Mouse (Mus musculus) intestine, embryonic 14.5 days (tissue): Measurements from ENCODE around the gene Slc25a38. TPM values are rescaled to one million over a fixed set of nuclear protein-coding genes. Genes with fewer than 3 reads are reported as not detected.

Experiments used
- ATAC-seq: fragments of 200-750 bp; cut with Nextera tagmentation; replicated peaks from 2 replicates; pipeline ENCODE4 v1.8.0; 2017; ENCODE audit warnings: low read depth, moderate number of reproducible peaks, moderate TSS enrichment, moderate library complexity; ENCODE audit not compliant: low FRiP score, low TSS enrichment
- DNase-seq: peaks from one replicate; pipeline ENCODE4 v3.0.0-alpha.2; 2018; ENCODE audit warnings: low spot score
- H3K27ac ChIP-seq: fragments of 300-500 bp; sonication (generic); 2 replicates; pipeline ENCODE4 v1.5.1; 2014; ENCODE audit warnings: low read depth, mild to moderate bottlenecking, control low read depth
- H3K27me3 ChIP-seq: fragments of 300-500 bp; sonication (generic); replicated peaks from 2 replicates; pipeline ENCODE4 v1.6.1; 2014; ENCODE audit warnings: low read length, control low read depth; ENCODE audit not compliant: control insufficient read depth, insufficient read depth
- H3K36me3 ChIP-seq: fragments of 300-500 bp; sonication (generic); 2 replicates; pipeline ENCODE4 v1.6.1; 2014; ENCODE audit warnings: low read length, control low read depth; ENCODE audit not compliant: control insufficient read depth, insufficient read depth
- H3K4me1 ChIP-seq: fragments of 300-500 bp; sonication (generic); replicated peaks from 2 replicates; pipeline ENCODE4 v1.6.1; 2014; ENCODE audit warnings: low read length, control low read depth, mixed read lengths; ENCODE audit not compliant: control insufficient read depth, insufficient read depth
- H3K4me2 ChIP-seq: fragments of 300-500 bp; sonication (generic); 2 replicates; pipeline ENCODE4 v1.6.1; 2014; ENCODE audit warnings: low read length
- H3K4me3 ChIP-seq: fragments of 300-500 bp; sonication (generic); 2 replicates; pipeline ENCODE4 v1.5.1; 2014; ENCODE audit warnings: low read depth, low read length, control low read depth, mixed read lengths
- H3K9ac ChIP-seq: fragments of 300-500 bp; sonication (generic); 2 replicates; pipeline ENCODE4 v1.6.1; 2014; ENCODE audit warnings: mild to moderate bottlenecking, low read length
- H3K9me3 ChIP-seq: fragments of 300-500 bp; sonication (generic); 2 replicates; pipeline ENCODE4 v1.6.1; 2016; ENCODE audit warnings: low read length, control low read depth; ENCODE audit not compliant: control insufficient read depth
- WGBS: fragments of 180-500 bp; shearing (Covaris S2); extraction: QIAGEN DNeasy Blood & Tissue Kit; methylation state at CpG from one replicate; pipeline ENCODE4 v1.1.7; 2014; 5-methylcytosine and 5-hydroxymethylcytosine counted together
- polyA plus RNA-seq: library from polyadenylated mRNA; unstranded; fragments of >200 nt; fragmentation: Nextera tagmentation; extraction: Ambion mirVana; gene quantifications from 2 replicates; pipeline ENCODE4 v1.2.1, GENCODE M21; 2014

The Slc25a38 gene
- polyA plus RNA-seq, 1 experiment from 2014 or later: 25.8 TPM

DNA sequence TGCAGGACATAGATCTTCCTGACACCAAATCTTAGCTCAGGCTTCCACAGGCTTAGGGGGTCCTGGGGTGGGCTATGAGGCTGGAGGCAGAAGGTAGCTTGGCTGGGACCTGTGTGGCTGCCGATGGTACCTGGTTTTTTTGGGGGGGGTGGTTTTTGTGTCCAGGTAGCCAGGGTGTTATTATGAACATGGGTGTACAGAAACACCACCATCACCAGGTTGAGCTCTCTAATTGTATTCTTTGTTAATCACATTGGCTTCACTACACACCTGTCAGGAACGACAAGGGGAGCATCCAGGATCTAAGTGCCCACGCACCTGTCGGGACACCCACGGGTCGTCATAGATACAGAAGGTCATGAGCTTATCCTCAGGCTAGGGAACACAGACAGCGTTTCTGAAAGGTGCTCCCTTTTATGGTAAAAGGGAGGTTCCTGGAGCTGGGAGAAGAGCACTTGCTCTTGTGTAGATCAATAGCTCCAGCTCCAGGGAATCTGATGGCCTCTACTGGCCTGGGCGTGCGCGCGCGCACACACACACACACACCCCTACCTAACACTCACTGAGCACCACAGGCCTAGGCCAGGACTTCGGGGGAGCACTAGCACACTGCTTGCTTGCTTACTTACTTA lies 24.5 kb downstream of the Slc25a38 start:
- Histone ChIP-seq H3K4me2 (no peak overlapping the region), H3K4me3 (no peak overlapping the region), H3K27ac (no peak overlapping the region), H3K9ac (no peak overlapping the region), H3K9me3 (no peaks in the 10 kb centered on the region), H3K27me3 (no peaks in the 10 kb centered on the region), H3K4me1 (0 out of 2 replicates have a peak, but pooled peaks cover 2% of the 10 kb centered on the region), H3K36me3 (peaks cover 34% of the 10 kb centered on the region)
- ATAC-seq: no peak
- WGBS: 73% methylated on average over 13 of the region's 13 CpGs
- DNase-seq: peak; percentile 56

- Histone ChIP-seq H3K4me2 (no peak overlapping the region), H3K27ac (no peak overlapping the region), H3K4me3 (no peak overlapping the region), H3K4me1 (no peaks in the 10 kb centered on the region), H3K9me3 (no peaks in the 10 kb centered on the region), H3K36me3 (peaks cover 26% of the 10 kb centered on the region), H3K9ac (no peak overlapping the region), H3K27me3 (no peaks in the 10 kb centered on the region)
- DNase-seq (no peak), ATAC-seq (no peak)
- WGBS: 87% methylated on average over 11 of the region's 11 CpGs
These were observed 25.3 kb downstream of the Slc25a38 start for GRCm38 (mm10) chr9:120135454-120135853.

- Histone ChIP-seq H3K9me3 (no peaks in the 10 kb centered on the region), H3K36me3 (no peaks in the 10 kb centered on the region), H3K9ac (no peak overlapping the region), H3K27ac (no peak overlapping the region), H3K4me3 (no peak overlapping the region), H3K4me2 (no peak overlapping the region), H3K4me1 (no peaks in the 10 kb centered on the region), H3K27me3 (no peaks in the 10 kb centered on the region)
- 9% methylated on average over 4 of the region's 4 CpGs for WGBS
- DNase-seq (peak; percentile 87), ATAC-seq (no peak)
These were observed 30.5 kb downstream of the Slc25a38 start for GRCm38 (mm10) chr9:120140652-120141051.

GRCm38 (mm10) chr9:120144474-120144873 lies 34.3 kb downstream of the Slc25a38 start:
- Histone ChIP-seq H3K4me2 (no peak overlapping the region), H3K9ac (no peak overlapping the region), H3K27ac (no peak overlapping the region), H3K4me3 (no peak overlapping the region), H3K4me1 (no peaks in the 10 kb centered on the region), H3K27me3 (no peaks in the 10 kb centered on the region), H3K36me3 (no peaks in the 10 kb centered on the region), H3K9me3 (no peaks in the 10 kb centered on the region)
- WGBS: 85% methylated on average over 13 of the region's 13 CpGs
- no peak for ATAC-seq
- DNase-seq: no peak

GRCm38 (mm10) chr9:120149222-120149828 lies 39.2 kb downstream of the Slc25a38 start, which contains the start of gene Mobp:
TSS of gene Mobp (plus strand) at chr9:120149707.
- ATAC-seq (no peak), DNase-seq (no peak)
- no peaks in the 10 kb centered on the region for H3K4me1 ChIP-seq
- no peaks in the 10 kb centered on the region for H3K27me3 ChIP-seq
- H3K4me2 ChIP-seq: no peak within 1 kb of the TSS
- no peak within 1 kb of the TSS for H3K27ac ChIP-seq
- no peak within 1 kb of the TSS for H3K4me3 ChIP-seq
- no peak within 1 kb of the TSS for H3K9ac ChIP-seq
- H3K9me3 ChIP-seq: no peaks in the 10 kb centered on the region
- H3K36me3 ChIP-seq: no peaks in the 10 kb centered on the region
- WGBS: 85% methylated on average over 11 of the region's 11 CpGs

GRCm38 (mm10) chr9:120151152-120151551 lies 41.0 kb downstream of the Slc25a38 start:
- no peak for ATAC-seq
- Histone ChIP-seq H3K4me1 (no peaks in the 10 kb centered on the region), H3K9ac (no peak overlapping the region), H3K4me2 (no peak overlapping the region), H3K36me3 (no peaks in the 10 kb centered on the region), H3K27me3 (no peaks in the 10 kb centered on the region), H3K9me3 (no peaks in the 10 kb centered on the region), H3K4me3 (no peak overlapping the region), H3K27ac (no peak overlapping the region)
- WGBS: 80% methylated on average over 5 of the region's 5 CpGs
- DNase-seq: no peak

DNA sequence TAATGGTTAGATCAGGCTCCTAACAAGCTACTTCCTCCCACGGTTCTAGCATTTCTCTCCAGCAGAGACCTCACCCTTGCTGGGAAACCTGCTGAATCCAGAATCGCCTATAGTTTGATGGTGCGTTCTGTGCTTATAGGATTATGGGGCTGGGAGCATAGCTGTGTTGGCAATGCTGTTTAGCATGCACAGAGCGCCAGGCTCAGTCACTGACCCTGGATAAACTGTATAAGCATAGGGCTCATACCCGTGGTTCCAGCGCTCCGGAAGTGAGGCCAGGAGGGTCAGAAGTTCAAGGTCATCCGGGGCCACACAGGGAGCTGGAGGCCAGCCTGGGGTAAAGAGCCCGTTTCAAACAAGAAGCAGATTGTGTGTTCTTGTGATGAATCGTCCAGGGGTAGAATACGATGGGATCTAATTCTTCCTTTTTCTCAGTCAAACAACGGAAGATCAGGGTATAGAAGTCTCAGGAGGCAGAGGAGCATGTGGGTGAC lies 41.8 kb downstream of the Slc25a38 start:
- Histone ChIP-seq H3K4me1 (no peaks in the 10 kb centered on the region), H3K9ac (no peak overlapping the region), H3K4me3 (no peak overlapping the region), H3K27ac (no peak overlapping the region), H3K36me3 (no peaks in the 10 kb centered on the region), H3K9me3 (no peaks in the 10 kb centered on the region), H3K4me2 (no peak overlapping the region), H3K27me3 (no peaks in the 10 kb centered on the region)
- 72% methylated on average over 12 of the region's 12 CpGs for WGBS
- DNase-seq (no peak), ATAC-seq (no peak)

DNA sequence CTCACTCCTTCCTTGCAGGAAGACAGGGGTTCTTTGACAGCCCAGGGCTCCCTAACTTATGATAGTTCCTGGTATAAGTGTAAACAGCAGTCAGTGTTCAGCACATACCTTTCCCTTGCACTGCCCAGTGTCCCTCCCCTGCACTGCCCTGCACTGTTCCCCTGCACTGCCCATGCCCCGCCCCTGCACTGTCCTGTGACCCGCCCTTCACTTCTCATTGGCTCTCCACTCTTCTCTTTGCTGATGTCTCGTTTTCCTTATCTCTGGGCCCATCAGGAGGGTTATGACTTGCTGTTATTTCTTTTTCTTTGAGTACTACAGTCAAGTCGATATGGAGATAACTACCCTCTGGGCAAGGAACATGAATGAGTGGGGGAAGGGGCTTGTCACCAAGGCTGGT lies 47.9 kb downstream of the Slc25a38 start:
- peak; percentile 86 for ATAC-seq
- 35% methylated on average over 4 of the region's 4 CpGs for WGBS
- no peaks in the 10 kb centered on the region for H3K36me3 ChIP-seq
- H3K4me3 ChIP-seq: no peak overlapping the region
- no peak for DNase-seq
- no peak overlapping the region for H3K27ac ChIP-seq
- H3K4me2 ChIP-seq: no peak overlapping the region
- H3K9ac ChIP-seq: no peak overlapping the region
- no peaks in the 10 kb centered on the region for H3K9me3 ChIP-seq
- no peaks in the 10 kb centered on the region for H3K27me3 ChIP-seq
- no peaks in the 10 kb centered on the region; the same call in 1 of the 2 replicates for H3K4me1 ChIP-seq

DNA sequence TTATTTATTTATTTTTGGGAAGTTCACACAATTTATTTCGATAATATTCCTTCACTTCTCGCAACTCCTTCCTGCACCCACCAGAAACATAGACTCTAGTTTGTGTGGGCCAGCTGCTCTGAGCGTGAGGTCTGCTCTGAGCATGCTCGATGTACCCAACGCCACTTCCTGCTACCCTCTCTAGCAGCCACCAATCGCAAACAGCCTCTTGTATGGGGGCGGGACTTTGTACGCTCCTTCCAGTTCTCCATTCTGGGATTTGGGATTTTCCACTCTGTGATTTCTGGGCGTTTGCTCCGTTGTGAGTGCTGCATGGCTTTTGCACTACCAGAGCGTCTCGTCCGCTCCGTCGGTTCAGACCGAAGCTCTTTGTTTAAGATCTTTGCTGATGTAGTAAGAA lies 53.7 kb downstream of the Slc25a38 start:
- 86% methylated on average over 16 of the region's 16 CpGs for WGBS
- no peak overlapping the region for H3K27ac ChIP-seq
- H3K4me3 ChIP-seq: no peak overlapping the region
- H3K27me3 ChIP-seq: no peaks in the 10 kb centered on the region
- no peak overlapping the region for H3K9ac ChIP-seq
- ATAC-seq (no peak), DNase-seq (no peak)
- no peaks in the 10 kb centered on the region for H3K36me3 ChIP-seq
- H3K4me1 ChIP-seq: no peaks in the 10 kb centered on the region
- no peak overlapping the region for H3K4me2 ChIP-seq
- no peaks in the 10 kb centered on the region for H3K9me3 ChIP-seq
